Mouse (Mus musculus) brain, embryonic 18.5 days (tissue): ENCODE results near the gene Napa.

ENCODE experiments used
- DNase-seq: peaks from one replicate; pipeline ENCODE4 v3.0.0-alpha.2; 2012; ENCODE audit warnings: low read depth, low spot score

The Napa gene

GRCm38 (mm10) chr7:16094592-16094991 is 3.7 kb upstream of the Napa start:
- DNase-seq, result no peak

- no peak for DNase-seq
These were observed 1.6 kb downstream of the Napa start for GRCm38 (mm10) chr7:16099901-16100300.

- DNase-seq, result no peak
These were observed 2.8 kb downstream of the Napa start for GRCm38 (mm10) chr7:16101081-16101480.

- no peak for DNase-seq
These were observed 3.6 kb downstream of the Napa start for GRCm38 (mm10) chr7:16101726-16102475.

- DNase-seq, result no peak
These were observed 4.5 kb downstream of the Napa start for GRCm38 (mm10) chr7:16102686-16103226.

- no peak for DNase-seq
These were observed 5.5 kb downstream of the Napa start for GRCm38 (mm10) chr7:16103760-16104159.

GRCm38 (mm10) chr7:16104611-16105388 is 6.5 kb downstream of the Napa start:
- DNase-seq, result no peak

GRCm38 (mm10) chr7:16108886-16109542 is 10.8 kb downstream of the Napa start:
- DNase-seq, result no peak

- DNase-seq, result no peak
These were observed 11.9 kb downstream of the Napa start for GRCm38 (mm10) chr7:16110158-16110557.

GRCm38 (mm10) chr7:16111284-16112090 is 13.2 kb downstream of the Napa start:
- DNase-seq, result no peak

GRCm38 (mm10) chr7:16116418-16116817 is 18.2 kb downstream of the Napa start:
- DNase-seq, result no peak

GRCm38 (mm10) chr7:16117100-16117499 is 18.8 kb downstream of the Napa start:
- no peak for DNase-seq

- peak; percentile 84 for DNase-seq
These were observed 21.5 kb downstream of the Napa start, which contains the start of gene Kptn for GRCm38 (mm10) chr7:16119569-16120261. Gene Kptn, plus strand, starts transcription at chr7:16119895.

- no peak for DNase-seq
These were observed 22.0 kb downstream of the Napa start for GRCm38 (mm10) chr7:16120262-16120600.

GRCm38 (mm10) chr7:16125829-16126228 is 27.6 kb downstream of the Napa start:
- DNase-seq, result no peak

GRCm38 (mm10) chr7:16128344-16128743 is 30.1 kb downstream of the Napa start:
- DNase-seq, result no peak

- no peak for DNase-seq
These were observed 30.6 kb downstream of the Napa start for GRCm38 (mm10) chr7:16128899-16129298.

- DNase-seq, result peak; percentile 80
These were observed 31.2 kb downstream of the Napa start, which contains the start of gene Slc8a2 for GRCm38 (mm10) chr7:16129421-16129845. Gene Slc8a2, plus strand, starts transcription at chr7:16129826.

- DNase-seq, result peak; percentile 87
These were observed 31.8 kb downstream of the Napa start for GRCm38 (mm10) chr7:16129846-16130691.
